Mouse (Mus musculus) limb, embryonic 13.5 days (tissue): ENCODE results near the gene Hspg2. TPM values are rescaled to one million over a fixed set of nuclear protein-coding genes. Genes with fewer than 3 reads are reported as not detected.

ENCODE experiments used
- ATAC-seq: fragments of 200-750 bp; cut with Nextera tagmentation; 2 replicates; pipeline ENCODE4 v1.8.0; 2017; ENCODE audit warnings: low read depth, moderate number of reproducible peaks, moderate TSS enrichment; ENCODE audit not compliant: low FRiP score
- H3K27ac ChIP-seq: fragments of 300-500 bp; sonication (generic); 2 replicates; pipeline ENCODE4 v1.5.1; 2015; ENCODE audit warnings: inconsistent platforms, mild to moderate bottlenecking, moderate library complexity
- H3K27me3 ChIP-seq: fragments of 300-500 bp; sonication (generic); 2 replicates; pipeline ENCODE4 v1.6.1; 2015; ENCODE audit warnings: mild to moderate bottlenecking, inconsistent platforms
- H3K36me3 ChIP-seq: fragments of 300-500 bp; sonication (generic); 2 replicates; pipeline ENCODE4 v1.6.1; 2015; ENCODE audit warnings: inconsistent platforms, mild to moderate bottlenecking, moderate library complexity
- H3K4me1 ChIP-seq: fragments of 300-500 bp; sonication (generic); 2 replicates; pipeline ENCODE4 v1.6.1; 2015; ENCODE audit warnings: inconsistent platforms
- H3K4me2 ChIP-seq: fragments of 300-500 bp; sonication (generic); replicated peaks from 2 replicates; pipeline ENCODE4 v1.6.1; 2015; ENCODE audit warnings: inconsistent platforms, mild to moderate bottlenecking, moderate library complexity
- H3K4me3 ChIP-seq: fragments of 300-500 bp; sonication (generic); 2 replicates; pipeline ENCODE4 v1.5.1; 2015; ENCODE audit warnings: moderate library complexity, mild to moderate bottlenecking, inconsistent platforms
- H3K9ac ChIP-seq: fragments of 300-500 bp; sonication (generic); 2 replicates; pipeline ENCODE4 v1.6.1; 2015; ENCODE audit warnings: mild to moderate bottlenecking, inconsistent platforms
- H3K9me3 ChIP-seq: fragments of 300-500 bp; sonication (generic); 2 replicates; pipeline ENCODE4 v1.6.1; 2016; ENCODE audit warnings: inconsistent platforms
- WGBS: fragments of 180-500 bp; shearing (Covaris S2); methylation state at CpG from one replicate; pipeline ENCODE4 v1.1.7; 2015; 5-methylcytosine and 5-hydroxymethylcytosine counted together
- microRNA-seq: library from miRNA; unstranded; fragments of <30 nt; microRNA quantifications from one replicate; pipeline ENCODE4, GENCODE M21; 2016
- polyA plus RNA-seq: library from polyadenylated mRNA; unstranded; fragments of >200 nt; fragmentation: Nextera tagmentation; extraction: Ambion mirVana; gene quantifications from 2 replicates; pipeline ENCODE4 v1.2.1, GENCODE M21; 2015

Hspg2 gene
- polyA plus RNA-seq, 1 experiment from 2014 or later: 29.6 TPM

- WGBS: 5% methylated on average over 40 of the region's 40 CpGs
- Histone ChIP-seq H3K36me3 (no peaks in the 10 kb centered on the region), H3K27ac (peak overlapping the region; percentile 99), H3K27me3 (no peaks in the 10 kb centered on the region), H3K4me2 (peak overlapping the region; percentile 89), H3K4me3 (peak overlapping the region; percentile 96), H3K9ac (peak overlapping the region; percentile 89), H3K9me3 (no peaks in the 10 kb centered on the region), H3K4me1 (peaks cover 39% of the 10 kb centered on the region)
- peak; percentile 16; the same call in 1 of the 2 replicates for ATAC-seq
Observed at GRCm38 (mm10) chr4:137594496-137595270, 126.1 kb downstream of the Hspg2 start.

GRCm38 (mm10) chr4:137597098-137597630, 128.6 kb downstream of the Hspg2 start:
- H3K27ac ChIP-seq: no peak overlapping the region
- H3K9me3 ChIP-seq: no peaks in the 10 kb centered on the region
- no peaks in the 10 kb centered on the region for H3K27me3 ChIP-seq
- no peak for ATAC-seq
- peaks cover 44% of the 10 kb centered on the region for H3K4me1 ChIP-seq
- H3K9ac ChIP-seq: no peak overlapping the region
- H3K4me2 ChIP-seq: no peak overlapping the region
- H3K4me3 ChIP-seq: no peak overlapping the region
- WGBS: 96% methylated on average over 4 of the region's 4 CpGs
- no peaks in the 10 kb centered on the region for H3K36me3 ChIP-seq

GRCm38 (mm10) chr4:137598577-137598976, 130.0 kb downstream of the Hspg2 start:
- H3K27me3 ChIP-seq: no peaks in the 10 kb centered on the region
- no peak overlapping the region for H3K9ac ChIP-seq
- H3K4me1 ChIP-seq: peaks cover 44% of the 10 kb centered on the region
- no peak for ATAC-seq
- H3K36me3 ChIP-seq: no peaks in the 10 kb centered on the region
- WGBS: 80% methylated on average over 5 of the region's 5 CpGs
- no peak overlapping the region for H3K27ac ChIP-seq
- H3K4me3 ChIP-seq: no peak overlapping the region
- H3K4me2 ChIP-seq: no peak overlapping the region
- H3K9me3 ChIP-seq: no peaks in the 10 kb centered on the region

- no peak overlapping the region for H3K27ac ChIP-seq
- H3K4me3 ChIP-seq: no peak overlapping the region
- 86% methylated on average over 11 of the region's 11 CpGs for WGBS
- H3K36me3 ChIP-seq: peaks cover 44% of the 10 kb centered on the region
- H3K9ac ChIP-seq: no peak overlapping the region
- ATAC-seq: no peak
- no peak overlapping the region for H3K4me2 ChIP-seq
- H3K27me3 ChIP-seq: no peaks in the 10 kb centered on the region
- H3K9me3 ChIP-seq: no peaks in the 10 kb centered on the region
- H3K4me1 ChIP-seq: peaks cover 15% of the 10 kb centered on the region
Observed at GRCm38 (mm10) chr4:137603449-137604171, 135.0 kb downstream of the Hspg2 start.

- no peak overlapping the region for H3K27ac ChIP-seq
- no peaks in the 10 kb centered on the region for H3K27me3 ChIP-seq
- H3K4me3 ChIP-seq: no peak overlapping the region
- peaks cover 78% of the 10 kb centered on the region for H3K36me3 ChIP-seq
- no peak for ATAC-seq
- no peaks in the 10 kb centered on the region for H3K4me1 ChIP-seq
- H3K9ac ChIP-seq: no peak overlapping the region
- H3K9me3 ChIP-seq: no peaks in the 10 kb centered on the region
- H3K4me2 ChIP-seq: no peak overlapping the region
- WGBS: 100% methylated on average over 2 of the region's 2 CpGs
Observed at GRCm38 (mm10) chr4:137607023-137607422, 138.5 kb downstream of the Hspg2 start.

GRCm38 (mm10) chr4:137609281-137609680, 140.7 kb downstream of the Hspg2 start:
- Histone ChIP-seq H3K36me3 (peaks cover 99% of the 10 kb centered on the region), H3K9ac (no peak overlapping the region), H3K4me2 (no peak overlapping the region), H3K27ac (no peak overlapping the region), H3K4me1 (no peaks in the 10 kb centered on the region), H3K4me3 (no peak overlapping the region), H3K9me3 (no peaks in the 10 kb centered on the region), H3K27me3 (no peaks in the 10 kb centered on the region)
- no peak for ATAC-seq
- WGBS: 88% methylated on average over 7 of the region's 7 CpGs

GRCm38 (mm10) chr4:137609702-137610101, 141.1 kb downstream of the Hspg2 start:
- Histone ChIP-seq H3K4me3 (no peak overlapping the region), H3K4me1 (no peaks in the 10 kb centered on the region), H3K27me3 (no peaks in the 10 kb centered on the region), H3K9me3 (no peaks in the 10 kb centered on the region), H3K9ac (no peak overlapping the region), H3K4me2 (no peak overlapping the region), H3K27ac (no peak overlapping the region), H3K36me3 (peaks cover 99% of the 10 kb centered on the region)
- ATAC-seq: no peak
- 84% methylated on average over 7 of the region's 7 CpGs for WGBS

- Histone ChIP-seq H3K4me2 (no peak overlapping the region), H3K27me3 (no peaks in the 10 kb centered on the region), H3K9me3 (no peaks in the 10 kb centered on the region), H3K9ac (no peak overlapping the region), H3K4me3 (no peak overlapping the region), H3K27ac (no peak overlapping the region), H3K36me3 (peaks cover 98% of the 10 kb centered on the region), H3K4me1 (no peaks in the 10 kb centered on the region)
- WGBS: 76% methylated on average over 15 of the region's 15 CpGs
- ATAC-seq: no peak
Observed at GRCm38 (mm10) chr4:137610256-137610655, 141.7 kb downstream of the Hspg2 start.

Small RNA genes lying within 50 kb of the gene (microRNA-seq; reads per million reads assigned to microRNA genes)
- 3.0 reads per million, percentile 12 among the genes with 10 or more reads in this experiment for gene Mir7018

Other genes starting within 250 kb of the Hspg2 start
- 5.1 and 5.3 TPM in 2 replicates for gene Wnt4, start 191.3 kb upstream of the Hspg2 start, polyA plus RNA-seq
- gene Cdc42, start 111.0 kb upstream of the Hspg2 start, polyA plus RNA-seq: 748 and 758 TPM in 2 replicates
- gene Cela3a, start 59.0 kb upstream of the Hspg2 start, polyA plus RNA-seq: not detected in 2 replicates
- gene Cela3b, start 38.2 kb upstream of the Hspg2 start, polyA plus RNA-seq: 0.15 TPM in 1 of 2 replicates, not detected in the other
- 0.18 TPM in 1 of 2 replicates, not detected in the other for gene 1700013G24Rik, start 15.5 kb upstream of the Hspg2 start, polyA plus RNA-seq
- gene Ldlrad2, start 105.8 kb downstream of the Hspg2 start, polyA plus RNA-seq: not detected in 2 replicates
- gene Usp48, start 125.0 kb downstream of the Hspg2 start, polyA plus RNA-seq: 78.6 and 81.4 TPM in 2 replicates
- gene Rap1gap, start 196.0 kb downstream of the Hspg2 start, polyA plus RNA-seq: 10.7 and 11.4 TPM in 2 replicates